Mouse (Mus musculus): ENCODE measurements at regions not wholly inside any gene's neighbourhood (a gene's known extent, or its start where the extent isn't known, plus 50 kb on each side); places are given as distances from the start of the nearest gene placed in this dataset.

- DNase-seq (ENCODE audit: low read depth): peak; percentile 36
Observed at GRCm38 (mm10) chr17:47225306-47226269, 143.1 kb upstream of the Mrps10 start.

- DNase-seq (ENCODE audit: low read depth): no peak
Observed at GRCm38 (mm10) chr17:47221068-47221796, 147.5 kb upstream of the Mrps10 start.

- no peak for DNase-seq (ENCODE audit: low read depth)
Observed at GRCm38 (mm10) chr17:47219846-47220245, 148.8 kb upstream of the Mrps10 start.

- no peak for DNase-seq (ENCODE audit: low read depth)
Observed at GRCm38 (mm10) chr17:47216490-47216889, 152.2 kb upstream of the Mrps10 start.

- DNase-seq (ENCODE audit: low read depth): no peak
Observed at GRCm38 (mm10) chr17:47215841-47216240, 152.8 kb upstream of the Mrps10 start.

- DNase-seq (ENCODE audit: low read depth): no peak
Observed at GRCm38 (mm10) chr17:47214111-47214510, 154.6 kb upstream of the Mrps10 start.

- DNase-seq (ENCODE audit: low read depth): no peak
Observed at GRCm38 (mm10) chr17:47210441-47211196, 158.1 kb upstream of the Mrps10 start.

GRCm38 (mm10) chr17:47208886-47209585 lies 159.7 kb upstream of the Mrps10 start:
- no peak for DNase-seq (ENCODE audit: low read depth)

- DNase-seq (ENCODE audit: low read depth): no peak
Observed at GRCm38 (mm10) chr17:47207471-47207870, 161.2 kb upstream of the Mrps10 start.

GRCm38 (mm10) chr17:47204470-47205162 lies 164.1 kb upstream of the Mrps10 start:
- no peak for DNase-seq (ENCODE audit: low read depth)

GRCm38 (mm10) chr17:47199206-47199605 lies 169.5 kb upstream of the Mrps10 start:
- no peak for DNase-seq (ENCODE audit: low read depth)

- no peak for DNase-seq (ENCODE audit: low read depth)
Observed at GRCm38 (mm10) chr17:47197957-47198356, 170.7 kb upstream of the Mrps10 start.

GRCm38 (mm10) chr17:47196992-47197391 lies 171.7 kb upstream of the Mrps10 start:
- DNase-seq (ENCODE audit: low read depth): no peak

GRCm38 (mm10) chr17:47195981-47196380 lies 172.7 kb upstream of the Mrps10 start:
- no peak for DNase-seq (ENCODE audit: low read depth)

- no peak for DNase-seq (ENCODE audit: low read depth)
Observed at GRCm38 (mm10) chr17:47194463-47195012, 174.1 kb upstream of the Mrps10 start.

- no peak for DNase-seq (ENCODE audit: low read depth)
Observed at GRCm38 (mm10) chr17:47191416-47191815, 177.3 kb upstream of the Mrps10 start.

- DNase-seq (ENCODE audit: low read depth): no peak
Observed at GRCm38 (mm10) chr17:47189770-47190169, 178.9 kb upstream of the Mrps10 start.

GRCm38 (mm10) chr17:47184148-47184547 lies 173.8 kb upstream of the Ubr2 start:
- no peak for DNase-seq (ENCODE audit: low read depth)

GRCm38 (mm10) chr17:47182118-47182517 lies 171.8 kb upstream of the Ubr2 start:
- no peak for DNase-seq (ENCODE audit: low read depth)

- DNase-seq (ENCODE audit: low read depth): no peak
Observed at GRCm38 (mm10) chr17:47179410-47179809, 169.1 kb upstream of the Ubr2 start.

GRCm38 (mm10) chr17:47178705-47179104 lies 168.3 kb upstream of the Ubr2 start:
- no peak for DNase-seq (ENCODE audit: low read depth)
